Mouse (Mus musculus) lung, adult 2 months (tissue): ENCODE data around the gene Tcte1. TPM values are rescaled to one million over a fixed set of nuclear protein-coding genes. Genes with fewer than 3 reads are reported as not detected.

Experiments used
- DNase-seq: peaks from one replicate; pipeline ENCODE4 v3.0.0; 2022
- H3K4me1 ChIP-seq: fragments of 200-500 bp; 2 replicates; pipeline ENCODE4 v1.6.1; 2011; ENCODE audit warnings: low read length; ENCODE audit not compliant: control insufficient read depth, insufficient read depth
- H3K4me3 ChIP-seq: fragments of 200-500 bp; replicated peaks from 2 replicates; pipeline ENCODE3; 2011; ENCODE audit warnings: low read depth, mild to moderate bottlenecking, control low read depth, low read length; ENCODE audit errors: extremely low read depth
- CTCF ChIP-seq: fragments of 200-500 bp; IDR thresholded peaks from 2 replicates; pipeline ENCODE4 v1.5.1; 2011; ENCODE audit warnings: mild to moderate bottlenecking, low read length, control low read depth; ENCODE audit not compliant: insufficient read depth
- POLR2A ChIP-seq: fragments of 200-500 bp; IDR thresholded peaks from 2 replicates; pipeline ENCODE4 v1.6.1; 2011; ENCODE audit warnings: low read depth, mild to moderate bottlenecking, control low read depth, low read length, borderline replicate concordance; ENCODE audit errors: extremely low read depth
- WGBS: fragments of 180-500 bp; shearing (Covaris S2); methylation state at CpG from one replicate; pipeline ENCODE4 v1.1.7; 2018; 5-methylcytosine and 5-hydroxymethylcytosine counted together
- polyA plus RNA-seq: library from polyadenylated mRNA; depleted of rRNA; stranded (reverse); fragments of >200 nt; gene quantifications from 2 replicates; pipeline ENCODE4 v1.2.3, GENCODE M21; 2012

Tcte1 gene
- polyA plus RNA-seq, 1 experiment = 11.0 TPM

- no peak for DNase-seq
- TF ChIP-seq POLR2A (no peak), CTCF (no peak)
- Histone ChIP-seq H3K4me1 (no peaks in the 10 kb centered on the region), H3K4me3 (no peak overlapping the region)
- 84% methylated on average over 11 of the region's 11 CpGs for WGBS
Observed at GRCm38 (mm10) chr17:45520136-45520535, 3.1 kb upstream of the Tcte1 start.

- H3K4me1 ChIP-seq = no peaks in the 10 kb centered on the region
- no peak for DNase-seq
- 61% methylated on average over 4 of the region's 4 CpGs for WGBS
- H3K4me3 ChIP-seq = no peak overlapping the region
- TF ChIP-seq POLR2A (no peak), CTCF (no peak)
Observed at GRCm38 (mm10) chr17:45524961-45525360, 1.7 kb downstream of the Tcte1 start.

DNA sequence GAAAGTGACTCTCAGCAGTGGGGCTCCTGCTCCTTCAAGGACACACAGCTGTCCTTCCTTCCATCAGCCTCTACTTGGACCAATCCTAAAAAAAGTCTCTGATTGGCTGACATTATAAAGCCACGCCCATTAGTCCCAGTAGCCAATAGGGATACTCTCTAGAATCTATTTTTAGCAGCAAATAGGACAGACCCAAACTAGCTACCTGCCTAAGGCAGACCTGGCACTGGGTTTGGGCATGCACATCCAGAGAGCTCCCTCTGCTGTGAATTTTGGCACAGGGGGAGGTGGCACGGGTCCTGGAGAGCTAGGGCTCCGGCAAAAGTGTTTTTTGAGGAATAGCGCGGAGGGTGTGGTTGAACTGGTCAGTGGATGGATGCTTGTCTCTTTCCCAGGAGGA is 3.3 kb downstream of the Tcte1 start:
- DNase-seq = no peak
- WGBS = 24% methylated on average over 5 of the region's 5 CpGs
- H3K4me3 ChIP-seq = no peak overlapping the region
- TF ChIP-seq POLR2A (no peak), CTCF (no peak)
- no peaks in the 10 kb centered on the region for H3K4me1 ChIP-seq

DNA sequence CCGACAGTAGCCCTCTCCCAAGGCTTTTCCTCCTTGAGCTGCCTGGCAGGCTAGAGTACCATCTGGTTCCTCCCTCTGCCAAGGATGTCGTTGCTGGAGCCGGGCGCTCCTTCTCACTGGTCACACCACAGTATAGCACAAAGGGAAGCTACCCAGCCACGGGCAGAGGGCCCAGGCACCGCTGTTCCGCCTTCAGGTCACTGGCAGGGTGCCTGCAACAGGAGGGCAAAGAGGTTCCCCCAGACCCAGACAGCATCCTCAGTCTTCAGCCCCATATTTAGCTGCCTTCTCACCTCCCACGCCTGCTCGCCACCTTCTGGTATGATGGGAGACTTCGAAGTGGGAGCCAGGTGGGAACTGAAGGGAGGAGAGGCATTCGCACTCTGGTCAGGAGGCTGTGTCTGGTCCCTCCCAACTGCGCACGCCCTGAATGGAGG is 7.1 kb downstream of the Tcte1 start:
- 34% methylated on average over 13 of the region's 13 CpGs for WGBS
- no peak for TF ChIP-seq CTCF
- TF ChIP-seq POLR2A = no peak
- Histone ChIP-seq H3K4me3 (no peak overlapping the region), H3K4me1 (no peaks in the 10 kb centered on the region)
- no peak for DNase-seq

DNA sequence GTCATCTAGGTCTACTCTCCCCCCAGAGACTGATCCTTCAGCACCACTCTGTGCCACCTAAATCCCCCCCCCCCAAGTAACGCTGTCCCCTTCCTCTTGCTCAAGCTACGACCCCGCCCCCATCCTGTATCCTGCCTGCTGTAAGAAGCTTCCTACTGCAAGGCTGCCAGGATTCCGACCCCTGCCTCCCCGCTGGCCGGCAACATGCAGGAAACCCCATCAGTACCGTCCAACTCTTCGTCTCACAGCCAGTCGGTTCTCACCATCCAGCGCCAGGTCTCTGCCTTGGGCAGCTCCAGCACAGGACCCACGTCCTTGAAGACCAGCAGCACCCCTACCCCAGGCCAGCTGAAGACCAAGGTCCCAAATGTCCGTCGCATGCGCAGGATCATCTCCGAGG is 9.7 kb downstream of the Tcte1 start:
- H3K4me1 ChIP-seq = no peaks in the 10 kb centered on the region
- H3K4me3 ChIP-seq = no peak overlapping the region
- no peak for DNase-seq
- TF ChIP-seq POLR2A = no peak
- 43% methylated on average over 15 of the region's 15 CpGs for WGBS

- no peak for TF ChIP-seq CTCF
- TF ChIP-seq POLR2A = no peak
- 9% methylated on average over 5 of the region's 5 CpGs for WGBS
- Histone ChIP-seq H3K4me3 (no peak overlapping the region), H3K4me1 (no peaks in the 10 kb centered on the region)
- DNase-seq = no peak
Observed at GRCm38 (mm10) chr17:45536264-45536663, 13.0 kb downstream of the Tcte1 start.

DNA sequence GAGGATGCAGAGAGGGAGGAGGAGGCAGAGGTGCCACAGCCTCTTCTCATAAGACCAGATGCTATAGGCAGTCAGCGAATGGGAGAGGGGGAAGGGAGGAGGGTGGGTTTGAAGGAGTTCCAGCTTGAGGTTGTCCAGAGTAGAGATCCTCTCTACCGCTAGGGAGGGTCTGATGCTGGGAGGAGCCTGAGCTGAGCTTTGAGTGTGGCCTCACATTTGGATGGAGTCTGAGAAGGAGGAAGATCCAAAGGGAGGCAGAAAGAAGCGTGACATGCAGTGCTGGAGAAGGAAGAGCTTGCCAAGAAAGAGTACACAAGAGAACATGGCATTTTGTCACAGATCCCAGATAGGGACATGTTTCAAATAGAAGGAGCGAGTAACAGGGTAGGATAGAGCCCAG is 15.2 kb downstream of the Tcte1 start:
- WGBS = 49% methylated on average over 4 of the region's 4 CpGs
- H3K4me1 ChIP-seq = no peaks in the 10 kb centered on the region
- TF ChIP-seq POLR2A (no peak), CTCF (no peak)
- DNase-seq = no peak
- no peak overlapping the region for H3K4me3 ChIP-seq

- no peaks in the 10 kb centered on the region for H3K4me1 ChIP-seq
- DNase-seq = no peak
- WGBS = 69% methylated on average over 21 of the region's 21 CpGs
- TF ChIP-seq CTCF = no peak
- TF ChIP-seq POLR2A = no peak
- no peak overlapping the region for H3K4me3 ChIP-seq
Observed at GRCm38 (mm10) chr17:45539664-45540063, 16.4 kb downstream of the Tcte1 start.

GRCm38 (mm10) chr17:45542129-45542528 is 18.9 kb downstream of the Tcte1 start:
- Histone ChIP-seq H3K4me1 (peaks cover 3% of the 10 kb centered on the region), H3K4me3 (no peak overlapping the region)
- TF ChIP-seq POLR2A (no peak), CTCF (no peak)
- 23% methylated on average over 6 of the region's 6 CpGs for WGBS
- DNase-seq = no peak

- DNase-seq = no peak
- no peak for TF ChIP-seq POLR2A
- no peak for TF ChIP-seq CTCF
- WGBS = 64% methylated on average over 2 of the region's 2 CpGs
- H3K4me3 ChIP-seq = no peak overlapping the region
- peaks cover 3% of the 10 kb centered on the region for H3K4me1 ChIP-seq
Observed at GRCm38 (mm10) chr17:45542705-45543104, 19.5 kb downstream of the Tcte1 start.
